Mouse (Mus musculus) frontal cortex, postnatal 36 days (tissue): ENCODE measurements at regions not wholly inside any gene's neighbourhood (a gene's known extent, or its start where the extent isn't known, plus 50 kb on each side); places are given as distances from the start of the nearest gene placed in this dataset.

ENCODE experiments used
- DNase-seq, 2 experiments: peaks; one replicate each; pipeline ENCODE4 v3.0.0; 2022; ENCODE audit warnings: low spot score in 2 of 2

- peak; percentile 7 for DNase-seq
Measured at GRCm38 (mm10) chr3:119893165-119893910, 109.1 kb upstream of the Ptbp2 start.

- DNase-seq = no peak
Measured at GRCm38 (mm10) chr3:119892533-119893164, 108.4 kb upstream of the Ptbp2 start.

- DNase-seq = no peak
Measured at GRCm38 (mm10) chr3:119890911-119891310, 106.6 kb upstream of the Ptbp2 start.

- no peak for DNase-seq
Measured at GRCm38 (mm10) chr3:119888487-119888886, 104.2 kb upstream of the Ptbp2 start.

- no peak for DNase-seq
Measured at GRCm38 (mm10) chr3:119876395-119876794, 92.1 kb upstream of the Ptbp2 start.

- DNase-seq = no peak
Measured at GRCm38 (mm10) chr3:119875061-119875460, 90.8 kb upstream of the Ptbp2 start.

GRCm38 (mm10) chr3:119862194-119862957 lies 78.1 kb upstream of the Ptbp2 start:
- peak in 1 of 2 experiments; percentile 35 for DNase-seq
